In genomic region chr1:37678327-37679123, GRCm38 (mm10) we compare ENCODE assay signal across 9 mouse cellular contexts. TPM values are rescaled to one million over a fixed set of nuclear protein-coding genes. Genes with fewer than 3 reads are reported as not detected.
DNase-seq lines count a peak whose midpoint lies in the region; ATAC-seq and TF ChIP-seq lines count a peak whose summit lies in the region.
"Had no signal": no experiment of that assay in that cellular context is flagged by ENCODE, and none has a peak within 500 bp of the region (broad histone marks: within the 10 kb centered on the region; RNA-seq: fewer than 3 reads in every experiment).

No protein-coding gene starts in this region.

- no peaks in the 10 kb centered on the region for H3K27me3 ChIP-seq in liver, embryonic 12.5 days (replicated peaks)
- no peaks in the 10 kb centered on the region for H3K27me3 ChIP-seq in limb, embryonic 10.5 days (ENCODE audit: low read depth, poor library complexity, severe bottlenecking)
- H3K27me3 ChIP-seq in neural tube, embryonic 11.5 days (ENCODE audit: control insufficient read depth, insufficient read depth, low read length) = no peaks in the 10 kb centered on the region
- H3K27me3 ChIP-seq in stomach, postnatal 0 days (ENCODE audit: control insufficient read depth, insufficient read depth, low read length) = no peaks in the 10 kb centered on the region

- H3K4me3 ChIP-seq in liver, embryonic 12.5 days = no peak overlapping the region
- H3K4me3 ChIP-seq in limb, embryonic 10.5 days = no peak overlapping the region
- H3K4me3 ChIP-seq in neural tube, embryonic 11.5 days (ENCODE audit: low read depth, low read length) = no peak overlapping the region
- H3K4me3 ChIP-seq in stomach, postnatal 0 days (ENCODE audit: low read depth, low read length) = no peak overlapping the region
- H3K4me3 ChIP-seq: erythroblast, embryonic 14.5 days had no signal

- no peak overlapping the region for H3K4me2 ChIP-seq in liver, embryonic 12.5 days
- no peak overlapping the region for H3K4me2 ChIP-seq in neural tube, embryonic 11.5 days (ENCODE audit: low read depth)
- H3K4me2 ChIP-seq in stomach, postnatal 0 days (replicated peaks; ENCODE audit: low read depth) = no peak overlapping the region

- WGBS in liver, embryonic 12.5 days (ENCODE audit: insufficient replicate concordance) = 67% methylated on average over 9 of the region's 9 CpGs
- WGBS in limb, embryonic 10.5 days = 73% methylated on average over 9 of the region's 9 CpGs
- WGBS in neural tube, embryonic 11.5 days = 67% methylated on average over 9 of the region's 9 CpGs
- WGBS in stomach, postnatal 0 days = 53% methylated on average over 9 of the region's 9 CpGs

- DNase-seq in liver = peak; percentile 83
- peak; percentile 87 for DNase-seq in cerebellum, adult 8-10 months
- DNase-seq in frontal cortex, postnatal 10 days (ENCODE audit: low spot score in 2 of 2) = peak; percentile 80 to 84
- peak; percentile 78 for DNase-seq in kidney, adult 18-20 months
- DNase-seq in limb, embryonic 10.5 days (ENCODE audit: low spot score) = peak; percentile 92
- peak; percentile 78 for DNase-seq in neural tube, embryonic 11.5 days (ENCODE audit: low spot score)
- DNase-seq in stomach, postnatal 0 days (ENCODE audit: low spot score) = peak; percentile 87

- TF ChIP-seq EP300 in stomach, postnatal 0 days (optimal IDR thresholded peaks at IDR 0.05) = no peak

- H3K9me3 ChIP-seq in liver, embryonic 12.5 days (replicated peaks) = no peaks in the 10 kb centered on the region
- no peaks in the 10 kb centered on the region for H3K9me3 ChIP-seq in limb, embryonic 10.5 days (replicated peaks)
- H3K9me3 ChIP-seq in neural tube, embryonic 11.5 days (ENCODE audit: control insufficient read depth, low read length) = no peaks in the 10 kb centered on the region
- H3K9me3 ChIP-seq in stomach, postnatal 0 days (ENCODE audit: control insufficient read depth, low read length) = no peaks in the 10 kb centered on the region

- no peak for ATAC-seq in liver, embryonic 12.5 days
- no peak for ATAC-seq in neural tube, embryonic 11.5 days (ENCODE audit: insufficient read depth, low FRiP score, low TSS enrichment)
- ATAC-seq in stomach, postnatal 0 days (ENCODE audit: low FRiP score, low TSS enrichment) = peak; percentile 66

- no peaks in the 10 kb centered on the region for H3K4me1 ChIP-seq in liver, embryonic 12.5 days
- H3K4me1 ChIP-seq in limb, embryonic 10.5 days = no peaks in the 10 kb centered on the region
- no peaks in the 10 kb centered on the region for H3K4me1 ChIP-seq in neural tube, embryonic 11.5 days (ENCODE audit: control insufficient read depth, insufficient read depth, low read length)
- H3K4me1 ChIP-seq in stomach, postnatal 0 days (replicated peaks; ENCODE audit: control insufficient read depth, insufficient read depth) = no peaks in the 10 kb centered on the region

- H3K27ac ChIP-seq in liver, embryonic 12.5 days = no peak overlapping the region
- H3K27ac ChIP-seq in limb, embryonic 10.5 days = no peak overlapping the region
- H3K27ac ChIP-seq in neural tube, embryonic 11.5 days (ENCODE audit: low read depth, low read length) = no peak overlapping the region
- H3K27ac ChIP-seq in stomach, postnatal 0 days (replicated peaks) = no peak overlapping the region

- peak; percentile 92 for TF ChIP-seq CTCF in stomach, postnatal 0 days (IDR thresholded peaks at IDR 0.05; ENCODE audit: low read depth)

- no peaks in the 10 kb centered on the region for H3K36me3 ChIP-seq in liver, embryonic 12.5 days
- H3K36me3 ChIP-seq in limb, embryonic 10.5 days = no peaks in the 10 kb centered on the region
- H3K36me3 ChIP-seq in neural tube, embryonic 11.5 days (ENCODE audit: control insufficient read depth, insufficient read depth, low read length) = no peaks in the 10 kb centered on the region
- no peaks in the 10 kb centered on the region for H3K36me3 ChIP-seq in stomach, postnatal 0 days (ENCODE audit: control insufficient read depth, insufficient read depth, low read length)

- no peak overlapping the region for H3K9ac ChIP-seq in liver, embryonic 12.5 days
- H3K9ac ChIP-seq in neural tube, embryonic 11.5 days (ENCODE audit: low read length) = no peak overlapping the region
- H3K9ac ChIP-seq in stomach, postnatal 0 days (ENCODE audit: low read length) = no peak overlapping the region

RNA-seq across cellular contexts. Expression of gene 2010300C02Rik, which starts 41.4 kb away (rescaled TPM):
- 0.27 and 0.35 TPM in 2 replicates for polyA plus RNA-seq in liver, embryonic 12.5 days (2016; fragmentation: Nextera tagmentation; extraction: Ambion mirVana)
- polyA plus RNA-seq in limb, embryonic 10.5 days (2016; fragmentation: Nextera tagmentation; extraction: Ambion mirVana) = 0.66 and 1.2 TPM in 2 replicates
- polyA plus RNA-seq in neural tube, embryonic 11.5 days (2014; fragmentation: Nextera tagmentation; extraction: Ambion mirVana) = 0.74 and 0.81 TPM in 2 replicates
- polyA plus RNA-seq in stomach, postnatal 0 days (2015; fragmentation: Nextera tagmentation; extraction: Ambion mirVana) = 7.5 and 8.5 TPM in 2 replicates
